Mouse (Mus musculus) small intestine, adult 2 months (tissue): ENCODE results near the gene Bach2. TPM values are rescaled to one million over a fixed set of nuclear protein-coding genes. Genes with fewer than 3 reads are reported as not detected.

ENCODE experiments used
- H3K27ac ChIP-seq: fragments of 200-500 bp; 2 replicates; pipeline ENCODE4 v1.5.1; 2012; ENCODE audit warnings: low read depth, low read length, control low read depth, inconsistent platforms; ENCODE audit not compliant: insufficient read depth
- H3K27me3 ChIP-seq: fragments of 200-500 bp; 2 replicates; pipeline ENCODE4 v1.6.1; 2012; ENCODE audit warnings: mild to moderate bottlenecking, moderate library complexity, low read length, inconsistent platforms; ENCODE audit not compliant: control insufficient read depth, insufficient read depth
- H3K36me3 ChIP-seq: fragments of 200-500 bp; 2 replicates; pipeline ENCODE4 v1.6.1; 2012; ENCODE audit warnings: mild to moderate bottlenecking, low read length, control low read depth, inconsistent platforms; ENCODE audit not compliant: control insufficient read depth, insufficient read depth
- H3K4me1 ChIP-seq: fragments of 200-500 bp; 2 replicates; pipeline ENCODE4 v1.6.1; 2012; ENCODE audit warnings: low read length, inconsistent platforms, mixed read lengths; ENCODE audit not compliant: control insufficient read depth, insufficient read depth, insufficient read length
- H3K4me3 ChIP-seq: fragments of 200-500 bp; 2 replicates; pipeline ENCODE4 v1.5.1; 2012; ENCODE audit warnings: low read depth, mild to moderate bottlenecking, control low read depth, inconsistent platforms, low read length, moderate library complexity
- CTCF ChIP-seq: fragments of 200-500 bp; IDR thresholded peaks from 2 replicates; pipeline ENCODE4 v1.5.1; 2012; ENCODE audit warnings: low read depth, mild to moderate bottlenecking, control low read depth, inconsistent platforms, low read length, moderate library complexity, mixed read lengths; ENCODE audit not compliant: insufficient replicate concordance, insufficient read length; ENCODE audit errors: extremely low read depth
- POLR2A ChIP-seq: fragments of 200-500 bp; IDR thresholded peaks from 2 replicates; pipeline ENCODE4 v1.6.1; 2012; ENCODE audit warnings: low read depth, mild to moderate bottlenecking, control low read depth, inconsistent platforms, low read length, moderate library complexity
- WGBS: fragments of 180-500 bp; shearing (Covaris S2); methylation state at CpG from one replicate; pipeline ENCODE4 v1.1.7; 2018; 5-methylcytosine and 5-hydroxymethylcytosine counted together
- polyA plus RNA-seq: library from polyadenylated mRNA; depleted of rRNA; stranded (reverse); fragments of >200 nt; gene quantifications from 2 replicates; pipeline ENCODE4 v1.2.3, GENCODE M21; 2012

The Bach2 gene
- polyA plus RNA-seq, 1 experiment = 3.5 TPM

GRCm38 (mm10) chr4:32299221-32299620, 60.6 kb downstream of the Bach2 start:
- Histone ChIP-seq H3K36me3 (peaks cover 2% of the 10 kb centered on the region; the same call in 1 of the 2 replicates), H3K27ac (no peak overlapping the region), H3K27me3 (no peaks in the 10 kb centered on the region), H3K4me3 (no peak overlapping the region), H3K4me1 (no peaks in the 10 kb centered on the region)
- TF ChIP-seq POLR2A = no peak
- no peak for TF ChIP-seq CTCF
- WGBS = 86% methylated on average over 3 of the region's 3 CpGs

- H3K4me1 ChIP-seq = no peaks in the 10 kb centered on the region
- WGBS = 82% methylated on average over 3 of the region's 3 CpGs
- H3K27ac ChIP-seq = no peak overlapping the region
Observed at GRCm38 (mm10) chr4:32299970-32300369, 61.4 kb downstream of the Bach2 start.

GRCm38 (mm10) chr4:32302668-32303067, 64.1 kb downstream of the Bach2 start:
- WGBS = 83% methylated on average over 5 of the region's 5 CpGs
- H3K36me3 ChIP-seq = peaks cover 2% of the 10 kb centered on the region; the same call in 1 of the 2 replicates
- H3K27ac ChIP-seq = no peak overlapping the region
- no peak for TF ChIP-seq CTCF
- no peak for TF ChIP-seq POLR2A
- H3K27me3 ChIP-seq = no peaks in the 10 kb centered on the region
- no peak overlapping the region for H3K4me3 ChIP-seq
- peaks cover 4% of the 10 kb centered on the region for H3K4me1 ChIP-seq

More at GRCm38 (mm10) chr4:32299970-32300369, 61.4 kb downstream of the Bach2 start:
- H3K36me3 ChIP-seq = peaks cover 2% of the 10 kb centered on the region; the same call in 1 of the 2 replicates
- H3K27me3 ChIP-seq = no peaks in the 10 kb centered on the region
- TF ChIP-seq CTCF (no peak), POLR2A (no peak)
- no peak overlapping the region for H3K4me3 ChIP-seq

GRCm38 (mm10) chr4:32303076-32303475, 64.5 kb downstream of the Bach2 start:
- H3K36me3 ChIP-seq = peaks cover 2% of the 10 kb centered on the region; the same call in 1 of the 2 replicates
- WGBS = 47% methylated on average over 4 of the region's 4 CpGs
- no peak for TF ChIP-seq CTCF
- H3K27ac ChIP-seq = peak overlapping the region; percentile 52
- H3K4me3 ChIP-seq = no peak overlapping the region
- H3K27me3 ChIP-seq = no peaks in the 10 kb centered on the region
- peaks cover 4% of the 10 kb centered on the region for H3K4me1 ChIP-seq

GRCm38 (mm10) chr4:32303674-32304073, 65.1 kb downstream of the Bach2 start:
- Histone ChIP-seq H3K27ac (peak overlapping the region; percentile 52), H3K27me3 (no peaks in the 10 kb centered on the region), H3K4me1 (peaks cover 4% of the 10 kb centered on the region), H3K4me3 (no peak overlapping the region), H3K36me3 (peaks cover 2% of the 10 kb centered on the region; the same call in 1 of the 2 replicates)
- WGBS = 7% methylated on average over 8 of the region's 8 CpGs
- TF ChIP-seq POLR2A = no peak
- TF ChIP-seq CTCF = no peak

GRCm38 (mm10) chr4:32304221-32304703, 65.7 kb downstream of the Bach2 start:
- H3K27ac ChIP-seq = no peak overlapping the region
- 27% methylated on average over 6 of the region's 6 CpGs for WGBS
- no peak for TF ChIP-seq CTCF
- TF ChIP-seq POLR2A = no peak
- H3K27me3 ChIP-seq = no peaks in the 10 kb centered on the region
- peaks cover 2% of the 10 kb centered on the region; the same call in 1 of the 2 replicates for H3K36me3 ChIP-seq
- H3K4me1 ChIP-seq = peaks cover 4% of the 10 kb centered on the region
- H3K4me3 ChIP-seq = no peak overlapping the region

GRCm38 (mm10) chr4:32305036-32305615, 66.5 kb downstream of the Bach2 start:
- Histone ChIP-seq H3K27ac (no peak overlapping the region), H3K4me1 (peaks cover 4% of the 10 kb centered on the region), H3K4me3 (no peak overlapping the region), H3K27me3 (no peaks in the 10 kb centered on the region), H3K36me3 (no peaks in the 10 kb centered on the region)
- 81% methylated on average over 18 of the region's 18 CpGs for WGBS
- TF ChIP-seq CTCF = no peak
